Mouse (Mus musculus): ENCODE measurements around the gene Grik5. TPM values are rescaled to one million over a fixed set of nuclear protein-coding genes. Genes with fewer than 3 reads are reported as not detected.
A peak's percentile ranks its signal among the peaks of the same experiment; 100 is the strongest.
"Not testable (repeated sequence)": the region's sequence is repeated elsewhere in the genome, so short reads cannot be mapped to it uniquely, and the experiment has no call there.

Grik5 gene
- total RNA-seq, 4 experiments from 2014 or later, result 3.7 to 4.5 (median 3.8) TPM

- DNase-seq (ENCODE audit: low spot score), result no peak
These were observed 8.3 kb upstream of the Grik5 start for GRCm38 (mm10) chr7:25080431-25080830.

DNA sequence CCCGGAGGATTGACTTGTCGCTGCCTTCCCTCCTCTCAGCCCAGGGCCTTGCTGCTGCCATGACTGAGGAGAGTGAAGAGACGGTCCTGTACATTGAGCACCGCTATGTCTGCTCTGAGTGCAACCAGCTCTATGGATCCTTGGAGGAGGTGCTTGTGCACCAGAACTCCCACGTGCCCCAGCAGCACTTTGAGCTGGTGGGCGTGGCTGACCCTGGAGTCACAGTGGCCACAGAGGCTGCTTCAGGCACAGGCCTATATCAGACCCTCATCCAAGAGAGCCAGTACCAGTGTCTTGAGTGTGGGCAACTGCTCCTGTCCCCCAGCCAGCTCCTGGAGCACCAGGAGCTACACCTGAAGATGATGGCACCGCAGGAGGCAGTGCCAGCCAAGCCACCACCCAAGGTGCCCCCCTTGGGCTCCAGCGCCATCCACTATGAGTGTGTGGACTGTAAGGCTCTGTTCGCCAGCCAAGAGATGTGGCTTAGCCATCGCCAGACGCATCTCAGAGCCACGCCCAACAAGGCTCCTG lies 7.4 kb upstream of the Grik5 start:
- DNase-seq (ENCODE audit: low spot score), result no peak

GRCm38 (mm10) chr7:25077414-25077755 lies 5.2 kb upstream of the Grik5 start:
- no peak for DNase-seq (ENCODE audit: low spot score)

DNA sequence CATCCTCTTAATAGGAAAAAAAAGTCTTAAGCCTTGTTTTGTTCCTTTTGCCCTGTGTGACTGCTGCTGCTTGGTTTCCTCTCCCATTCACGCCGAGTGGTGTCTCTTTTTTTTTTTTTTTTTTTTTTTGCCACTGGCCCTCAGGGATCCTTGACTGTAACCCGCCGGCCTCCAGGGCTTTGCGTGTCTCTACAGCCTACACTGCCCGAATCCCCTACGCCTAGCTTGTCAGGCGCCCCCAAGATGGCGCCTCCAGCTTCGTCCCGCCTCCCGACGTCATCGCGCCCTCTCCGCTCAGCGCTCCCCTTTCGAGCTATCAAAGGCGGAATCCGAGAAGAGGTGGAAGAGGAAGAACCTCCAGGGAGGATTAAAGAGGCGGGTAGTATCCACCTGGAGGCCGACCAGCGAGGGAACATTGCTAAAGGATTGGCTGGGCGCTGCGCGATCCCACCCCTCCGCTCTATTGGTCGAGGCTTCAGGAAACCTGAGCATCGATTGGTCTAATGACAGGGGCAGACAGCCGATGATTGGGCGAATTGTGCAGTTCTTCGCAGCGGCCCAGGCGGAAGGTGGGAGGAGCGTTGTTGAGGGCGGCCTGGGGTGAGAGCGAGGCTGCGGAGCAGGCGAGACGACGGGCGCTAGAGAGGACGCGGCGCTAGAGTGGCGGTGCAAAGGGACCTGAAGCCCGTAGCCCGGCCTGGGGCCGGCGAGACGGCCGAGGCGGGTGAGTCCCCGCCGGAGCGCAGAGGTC lies 4.7 kb upstream of the Grik5 start:
- peak; percentile 99 for DNase-seq (ENCODE audit: low spot score)

GRCm38 (mm10) chr7:25076296-25076662 lies 4.1 kb upstream of the Grik5 start:
- DNase-seq (ENCODE audit: low spot score), result no peak

DNA sequence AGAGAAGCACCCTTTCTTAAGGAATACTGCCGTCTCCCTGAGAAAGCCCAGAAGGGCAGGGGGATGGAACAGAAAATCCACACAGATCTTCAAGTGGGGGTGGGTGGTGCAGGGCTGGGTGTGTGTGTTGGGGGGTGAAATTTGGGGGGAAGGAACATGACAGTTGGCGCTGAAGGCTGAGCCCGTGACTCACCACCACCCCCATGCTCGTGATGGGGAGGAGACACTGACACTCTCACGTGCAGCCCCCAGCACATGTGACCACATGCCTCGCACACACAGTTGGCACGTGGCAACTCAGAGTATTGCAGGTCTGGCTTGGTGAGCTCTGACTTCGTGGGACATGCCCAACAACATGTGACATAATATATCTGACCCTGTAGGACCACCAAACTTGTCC lies 1.8 kb upstream of the Grik5 start:
- no peak for DNase-seq (ENCODE audit: low spot score)

DNA sequence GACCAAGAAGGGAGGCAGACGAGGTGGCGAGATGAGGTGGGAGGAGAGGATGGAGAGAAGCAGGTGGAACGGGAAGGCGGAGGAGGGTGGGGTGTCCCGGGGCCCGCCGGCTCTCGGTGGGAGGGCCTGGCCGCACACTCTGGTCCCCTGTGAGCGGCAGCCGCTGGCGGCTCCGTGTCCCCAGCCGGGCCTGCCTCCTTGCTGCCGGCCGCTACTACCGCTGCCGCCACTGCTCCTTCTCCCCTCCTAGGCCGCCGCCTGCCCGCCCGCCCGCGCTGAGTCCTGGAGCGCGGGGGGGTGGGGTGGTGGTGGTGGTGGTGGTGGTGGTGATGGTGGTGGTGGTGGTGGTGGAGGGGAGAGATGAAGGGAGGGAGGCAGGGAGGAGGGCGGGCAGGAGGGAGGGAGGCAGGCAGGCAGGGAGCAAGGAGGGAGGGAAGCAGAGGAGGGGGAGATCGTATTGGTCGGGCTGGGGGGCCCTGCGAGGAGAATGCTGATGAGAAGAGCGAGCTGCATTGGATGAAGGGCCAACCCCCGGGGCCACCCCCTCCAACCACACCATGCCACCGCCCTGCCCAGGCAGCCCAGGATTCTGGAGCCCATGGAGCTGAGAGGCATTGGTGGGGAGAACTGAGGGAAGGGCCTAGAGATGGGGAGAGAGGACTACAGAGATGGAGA lies 707 bp upstream of the Grik5 start:
- no peak for DNase-seq (ENCODE audit: low spot score)

DNA sequence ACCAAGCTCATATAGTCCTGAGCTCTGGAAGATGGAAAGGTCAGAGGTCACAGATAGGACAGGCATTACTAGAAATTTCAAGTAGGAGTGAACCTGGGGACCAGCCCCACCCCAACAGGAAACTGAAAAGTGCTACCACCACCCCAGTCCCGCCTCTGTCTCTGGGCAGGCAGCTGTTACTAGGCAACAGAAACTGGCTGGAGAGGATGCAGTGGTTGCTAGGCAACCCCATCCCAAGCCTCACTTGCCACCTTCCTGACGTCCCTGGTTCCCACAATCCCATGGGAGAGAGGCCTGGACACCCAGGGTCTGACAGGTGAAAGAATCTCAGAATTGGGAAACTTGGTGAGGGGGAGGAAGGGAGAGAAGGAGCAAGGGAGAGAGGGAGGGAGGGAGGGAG lies 3.4 kb downstream of the Grik5 start:
- DNase-seq (ENCODE audit: low spot score), result no peak

- DNase-seq (ENCODE audit: low spot score), result no peak
These were observed 4.1 kb downstream of the Grik5 start for GRCm38 (mm10) chr7:25067909-25068656.

- DNase-seq (ENCODE audit: low spot score), result no peak
These were observed 4.8 kb downstream of the Grik5 start for GRCm38 (mm10) chr7:25067338-25067737.

- DNase-seq (ENCODE audit: low spot score), result no peak
These were observed 8.2 kb downstream of the Grik5 start for GRCm38 (mm10) chr7:25063900-25064299.

DNA sequence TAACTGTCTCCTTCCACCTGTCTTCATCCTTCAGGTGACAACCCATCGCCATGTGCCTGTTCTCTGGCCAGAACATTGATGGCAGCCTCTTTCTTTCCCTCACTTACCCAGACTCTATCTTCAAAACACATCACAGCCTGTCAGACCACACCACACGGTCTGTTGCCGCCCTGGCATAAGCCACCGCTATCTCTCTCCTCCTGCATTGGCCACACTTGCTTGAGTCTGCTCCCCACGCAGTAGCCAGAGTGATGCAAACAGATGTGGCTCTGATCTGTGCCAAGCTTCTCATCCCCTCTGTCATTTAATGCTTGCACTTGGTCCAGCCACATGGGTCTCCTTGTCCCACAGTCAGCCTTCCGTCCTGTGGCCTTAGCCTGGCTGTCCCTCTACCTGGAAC lies 8.8 kb downstream of the Grik5 start:
- no peak for DNase-seq (ENCODE audit: low spot score)

DNA sequence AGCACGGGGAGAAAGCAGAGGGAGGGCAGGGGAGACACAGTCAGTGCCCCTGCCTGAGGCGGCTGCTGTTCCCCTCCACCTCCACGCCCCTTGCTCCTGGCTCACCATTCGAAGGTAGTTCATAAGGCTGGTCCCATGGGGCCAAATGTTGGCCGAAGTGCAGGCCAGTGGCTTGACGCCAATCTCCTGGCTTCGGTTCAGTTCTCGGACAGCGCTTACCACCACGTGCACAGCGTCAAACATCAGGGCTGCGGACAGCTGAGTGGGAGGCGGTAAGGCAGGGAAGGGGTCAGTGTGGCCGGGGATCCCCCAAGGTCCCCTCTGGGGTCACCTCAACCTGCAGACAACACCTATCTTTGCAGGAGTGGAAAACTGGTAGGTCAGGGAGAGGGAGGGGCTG lies 13.3 kb downstream of the Grik5 start:
- no peak for DNase-seq (ENCODE audit: low spot score)

- DNase-seq (ENCODE audit: low spot score), result no peak
These were observed 13.8 kb downstream of the Grik5 start for GRCm38 (mm10) chr7:25058394-25058793.

DNA sequence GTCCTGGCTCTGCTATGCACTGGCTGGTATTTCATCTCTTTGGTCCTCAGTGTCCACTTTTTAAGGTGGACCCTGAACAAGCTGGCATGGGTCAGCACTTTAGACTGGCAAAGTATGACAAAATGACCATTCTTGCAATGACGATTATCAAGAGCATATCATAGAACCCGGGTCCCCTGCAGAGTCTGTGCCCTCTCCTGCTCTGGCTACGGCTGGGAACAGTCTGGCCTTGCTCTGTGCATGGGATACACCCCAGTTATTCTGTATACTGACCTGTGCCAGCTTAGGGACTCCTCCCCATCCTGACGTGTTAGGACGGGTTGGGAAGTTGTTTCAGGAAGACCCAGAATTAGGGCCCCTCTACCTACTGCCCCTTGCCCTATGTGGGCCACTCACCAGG lies 14.3 kb downstream of the Grik5 start:
- DNase-seq (ENCODE audit: low spot score), result no peak

DNA sequence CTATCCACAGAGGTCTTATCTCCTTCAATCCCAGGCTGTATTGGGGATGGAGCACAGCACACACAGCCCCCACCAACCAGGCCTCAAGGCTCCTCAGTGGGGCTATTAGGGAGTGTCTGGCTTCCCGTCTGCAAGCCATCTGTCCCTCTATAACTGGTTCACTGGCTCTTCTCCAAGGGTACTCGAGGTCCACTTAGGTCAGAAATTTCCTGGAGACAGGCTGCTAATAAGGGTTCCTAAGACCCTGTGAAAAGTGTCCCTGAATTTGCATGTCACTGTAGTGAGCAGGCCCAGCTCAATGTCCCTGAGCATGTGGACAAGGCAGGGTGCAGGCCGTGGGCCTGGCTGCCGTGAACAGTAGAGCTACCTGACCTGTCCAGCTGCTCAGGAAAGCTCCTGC lies 15.2 kb downstream of the Grik5 start:
- no peak for DNase-seq (ENCODE audit: low spot score)

GRCm38 (mm10) chr7:25052587-25052986 lies 19.6 kb downstream of the Grik5 start:
- no peak for DNase-seq (ENCODE audit: low spot score)

DNA sequence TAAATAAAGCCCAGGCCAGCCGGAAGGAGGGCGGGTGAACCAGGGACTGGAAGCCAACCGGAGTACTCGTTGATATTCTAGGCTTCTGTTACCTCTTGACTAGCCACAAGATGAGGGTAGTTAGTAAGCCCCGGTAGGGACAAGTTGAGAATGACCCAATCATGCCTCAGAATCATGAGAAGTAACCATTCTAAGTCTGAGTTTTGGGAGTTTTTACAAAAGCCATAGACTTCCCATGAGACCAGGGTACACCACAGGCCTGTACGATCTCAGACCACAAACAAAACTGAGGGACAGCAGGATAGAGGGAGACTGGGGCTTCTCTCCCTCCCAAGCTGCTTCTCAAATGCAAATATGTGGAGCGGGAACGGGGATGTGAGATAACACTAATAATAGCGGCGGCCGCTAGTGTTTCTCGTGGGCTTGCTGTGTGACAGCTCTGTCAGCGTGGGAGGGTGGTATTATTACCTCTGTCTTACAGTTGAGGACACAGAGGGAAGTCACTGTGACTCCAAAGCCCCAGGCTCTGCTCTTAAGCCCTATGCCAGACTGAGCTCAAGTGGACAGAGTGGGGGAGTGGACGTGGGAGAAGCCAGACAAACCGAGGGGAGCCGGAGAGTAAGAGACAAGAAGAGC lies 22.7 kb downstream of the Grik5 start:
- no peak for DNase-seq (ENCODE audit: low spot score)

GRCm38 (mm10) chr7:25047363-25047762 lies 24.8 kb downstream of the Grik5 start:
- DNase-seq (ENCODE audit: low spot score), result no peak

- not testable (repeated sequence) for DNase-seq (ENCODE audit: low spot score)
These were observed 27.5 kb downstream of the Grik5 start for GRCm38 (mm10) chr7:25044599-25044998.

DNA sequence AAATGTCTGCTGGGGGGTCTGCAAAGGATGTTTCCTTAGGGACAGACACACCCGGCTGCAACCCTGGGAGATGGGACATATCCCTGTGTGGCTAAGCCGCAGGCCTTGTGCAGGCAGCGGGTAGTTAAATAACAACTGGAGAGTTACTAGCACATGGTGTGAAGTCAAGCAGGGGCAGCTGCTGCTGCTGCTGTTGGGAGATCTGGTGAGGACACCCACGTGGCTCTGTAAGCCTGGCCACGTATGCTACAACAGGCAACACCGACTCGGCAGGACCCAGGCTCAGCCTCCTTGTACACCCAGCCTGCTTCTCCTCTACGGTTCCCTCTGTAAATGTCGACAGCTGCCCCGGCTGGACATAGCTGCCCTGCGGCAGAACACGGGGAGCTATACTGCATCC lies 30.2 kb downstream of the Grik5 start:
- DNase-seq (ENCODE audit: low spot score), result no peak

- DNase-seq (ENCODE audit: low spot score), result peak; percentile 50
These were observed 36.2 kb downstream of the Grik5 start for GRCm38 (mm10) chr7:25035916-25036315.
